Mouse (Mus musculus): ENCODE measurements around the gene Myo1c.
"Not testable (repeated sequence)": the region's sequence is repeated elsewhere in the genome, so short reads cannot be mapped to it uniquely, and the experiment has no call there.

Myo1c gene

DNA sequence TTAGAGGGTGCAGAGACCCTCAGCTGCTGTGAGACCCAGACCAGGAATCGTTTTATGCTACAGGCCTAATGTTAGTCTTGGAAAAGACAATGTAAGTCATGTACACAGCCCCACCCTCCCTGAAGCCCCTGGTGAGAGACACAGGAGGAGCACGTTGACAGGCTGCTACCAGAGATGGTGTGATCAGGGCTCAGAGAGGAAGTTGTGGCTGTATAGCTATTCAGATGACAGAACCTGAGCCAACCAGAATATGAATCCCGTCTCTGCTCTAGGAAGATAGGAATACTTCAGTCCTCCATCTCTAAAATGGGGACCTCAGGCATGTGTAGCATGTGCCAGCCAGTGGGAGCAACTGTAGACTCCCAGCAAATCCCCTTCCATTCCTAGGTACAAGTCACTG lies 18.3 kb downstream of the Myo1c start:
- no peak for DNase-seq (ENCODE audit: low spot score in 2 of 2)

DNA sequence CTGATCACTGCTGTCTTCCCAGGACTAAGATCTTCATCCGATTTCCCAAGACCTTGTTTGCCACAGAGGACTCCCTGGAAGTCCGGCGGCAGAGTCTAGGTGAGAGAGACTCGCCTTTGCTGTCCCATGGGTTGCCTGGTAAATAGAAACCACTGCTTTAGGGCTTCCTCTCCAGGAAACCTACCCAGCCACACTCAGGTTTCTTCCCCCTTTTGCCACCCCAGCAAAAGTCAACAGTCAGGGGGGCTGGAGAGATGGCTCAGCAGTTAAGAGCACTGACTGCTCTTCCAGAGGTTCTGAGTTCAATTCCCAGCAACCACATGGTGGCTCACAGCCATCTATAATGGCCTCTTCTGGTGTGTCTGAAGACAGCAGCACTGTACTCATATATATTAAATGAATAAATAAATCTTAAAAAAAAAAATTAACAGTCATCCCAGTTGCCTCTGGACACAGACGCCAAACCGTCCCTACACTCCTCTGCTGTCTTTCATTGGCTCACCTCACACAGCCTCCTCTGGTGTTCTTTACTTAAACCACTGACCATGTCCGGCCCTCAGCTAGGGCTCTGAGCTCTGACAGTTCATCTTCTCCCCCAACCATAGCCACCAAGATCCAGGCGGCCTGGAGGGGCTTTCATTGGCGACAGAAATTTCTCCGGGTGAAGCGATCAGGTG lies 19.0 kb downstream of the Myo1c start:
- no peak for DNase-seq (ENCODE audit: low spot score in 2 of 2)

DNA sequence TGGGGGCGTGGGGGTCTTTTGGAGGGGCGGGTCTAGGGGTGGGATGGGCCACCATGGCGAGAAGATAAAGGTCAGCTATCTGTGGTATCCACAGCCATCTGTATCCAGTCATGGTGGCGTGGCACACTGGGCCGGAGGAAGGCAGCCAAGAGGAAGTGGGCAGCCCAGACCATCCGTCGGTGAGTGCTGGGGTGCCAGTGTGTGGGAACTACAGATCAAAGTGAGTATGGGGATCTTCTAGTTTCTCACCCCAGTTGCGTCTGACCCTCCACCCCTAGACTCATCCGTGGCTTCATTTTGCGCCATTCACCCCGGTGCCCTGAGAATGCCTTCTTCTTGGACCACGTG lies 19.5 kb downstream of the Myo1c start:
- DNase-seq (ENCODE audit: low spot score in 2 of 2), result no peak

DNA sequence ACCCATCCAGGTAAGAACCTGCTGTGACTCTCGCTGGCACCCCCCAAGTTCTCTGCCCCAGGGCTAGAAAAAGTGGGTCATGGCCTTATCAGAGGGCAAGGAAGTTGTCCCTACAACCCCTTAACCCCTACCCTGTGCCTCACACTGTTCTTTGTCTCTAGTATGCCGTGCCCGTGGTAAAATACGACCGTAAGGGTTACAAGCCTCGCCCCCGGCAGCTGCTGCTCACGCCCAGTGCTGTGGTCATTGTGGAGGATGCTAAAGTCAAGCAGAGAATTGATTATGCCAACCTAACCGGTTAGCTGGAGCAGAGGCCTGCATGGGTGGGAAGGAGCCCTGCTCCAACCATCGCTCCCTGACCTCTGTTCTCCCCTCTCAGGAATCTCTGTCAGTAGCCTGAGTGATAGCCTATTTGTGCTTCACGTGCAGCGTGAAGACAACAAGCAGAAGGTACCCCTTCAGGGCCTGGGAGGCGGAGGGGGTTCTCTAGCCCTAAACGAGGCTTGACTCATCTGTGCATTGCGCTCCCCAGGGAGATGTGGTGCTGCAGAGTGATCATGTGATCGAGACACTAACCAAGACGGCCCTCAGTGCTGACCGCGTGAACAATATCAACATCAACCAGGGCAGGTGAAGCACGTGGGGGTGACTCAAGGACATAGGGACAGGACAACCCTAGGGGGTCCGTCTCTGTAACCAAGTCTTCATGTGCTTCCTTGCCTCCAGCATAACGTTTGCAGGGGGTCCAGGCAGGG lies 21.3 kb downstream of the Myo1c start:
- no peak for DNase-seq (ENCODE audit: low spot score in 2 of 2)

DNA sequence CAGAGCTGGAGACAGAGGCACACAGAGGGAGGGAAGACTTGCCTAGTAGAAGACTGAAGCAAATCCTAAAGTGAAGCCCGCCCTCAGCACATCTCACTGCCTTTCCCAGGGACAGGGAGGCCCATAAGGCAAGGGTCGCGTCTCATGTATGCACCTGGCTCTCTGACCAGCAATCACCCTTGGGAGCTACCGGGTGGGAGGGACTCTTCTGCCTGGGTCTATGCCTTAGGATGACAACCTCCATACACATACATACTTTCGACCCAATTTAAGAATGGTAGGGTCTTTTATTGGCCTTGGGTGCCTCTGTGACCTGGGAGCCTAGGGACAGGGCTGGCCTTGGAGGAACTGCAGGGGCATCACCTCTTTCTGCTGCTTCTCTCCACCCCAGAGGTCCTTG lies 23.1 kb downstream of the Myo1c start:
- DNase-seq (ENCODE audit: low spot score in 2 of 2), result no peak

DNA sequence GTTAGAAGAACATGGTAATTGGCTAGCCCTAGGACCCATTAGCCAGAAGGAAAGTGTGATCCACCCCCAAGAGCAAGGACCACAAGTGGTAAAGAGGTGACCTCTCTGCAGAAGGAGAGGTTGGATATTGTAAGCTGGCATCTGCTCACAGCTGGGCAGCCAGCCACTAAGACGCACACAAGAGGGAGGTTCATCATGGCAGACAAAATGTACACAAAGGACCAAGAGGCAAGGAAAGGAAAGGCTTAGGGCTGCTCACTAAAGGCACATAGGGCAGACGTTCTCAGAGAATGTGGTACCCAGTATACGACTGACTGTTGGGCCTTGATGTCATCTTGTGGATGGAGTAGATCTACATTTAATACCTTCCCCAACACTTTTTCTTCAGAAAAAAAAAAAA lies 24.6 kb downstream of the Myo1c start:
- no peak for DNase-seq (ENCODE audit: low spot score in 2 of 2)

DNA sequence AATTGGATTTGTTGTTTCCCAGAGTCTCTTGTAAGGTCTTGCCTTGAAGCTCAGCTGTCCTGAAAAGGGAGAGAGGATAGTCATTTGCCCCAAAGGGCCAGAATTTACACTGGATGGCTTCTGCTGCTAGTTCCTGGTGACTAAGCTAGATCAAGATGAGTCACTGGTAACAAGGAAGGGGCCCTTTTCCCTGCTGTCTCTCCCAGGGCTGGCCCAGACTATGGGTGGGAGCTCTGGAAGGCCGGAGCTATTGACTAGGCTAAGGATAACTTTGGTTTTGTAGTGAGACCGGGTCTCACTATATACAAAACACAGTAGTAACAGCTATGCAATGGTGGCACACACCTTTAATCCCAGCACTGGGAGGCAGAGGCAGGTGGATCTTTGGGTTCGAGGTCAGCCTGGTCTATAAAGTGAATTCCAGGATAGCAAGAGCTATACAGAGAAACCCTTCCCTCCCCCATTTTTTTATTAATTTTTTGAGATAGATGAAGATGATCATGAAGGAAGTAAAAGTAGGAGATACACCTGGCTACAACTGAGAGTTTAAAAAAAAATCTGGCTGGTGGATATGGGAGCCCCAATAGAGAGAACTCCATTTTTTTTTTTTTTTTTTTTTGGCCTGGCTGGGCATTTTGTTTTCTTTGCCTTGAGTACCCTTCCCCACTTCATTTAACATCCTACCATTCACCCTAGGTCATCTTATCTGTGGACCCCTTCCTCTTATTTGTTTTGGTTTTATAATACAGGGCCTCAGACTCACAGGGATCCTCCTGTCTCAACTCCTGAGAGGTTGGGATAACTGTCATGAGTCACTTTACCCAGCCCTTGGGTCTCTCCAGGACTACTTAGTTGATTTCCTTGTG lies 27.8 kb downstream of the Myo1c start:
- no peak for DNase-seq (ENCODE audit: low spot score in 2 of 2)

DNA sequence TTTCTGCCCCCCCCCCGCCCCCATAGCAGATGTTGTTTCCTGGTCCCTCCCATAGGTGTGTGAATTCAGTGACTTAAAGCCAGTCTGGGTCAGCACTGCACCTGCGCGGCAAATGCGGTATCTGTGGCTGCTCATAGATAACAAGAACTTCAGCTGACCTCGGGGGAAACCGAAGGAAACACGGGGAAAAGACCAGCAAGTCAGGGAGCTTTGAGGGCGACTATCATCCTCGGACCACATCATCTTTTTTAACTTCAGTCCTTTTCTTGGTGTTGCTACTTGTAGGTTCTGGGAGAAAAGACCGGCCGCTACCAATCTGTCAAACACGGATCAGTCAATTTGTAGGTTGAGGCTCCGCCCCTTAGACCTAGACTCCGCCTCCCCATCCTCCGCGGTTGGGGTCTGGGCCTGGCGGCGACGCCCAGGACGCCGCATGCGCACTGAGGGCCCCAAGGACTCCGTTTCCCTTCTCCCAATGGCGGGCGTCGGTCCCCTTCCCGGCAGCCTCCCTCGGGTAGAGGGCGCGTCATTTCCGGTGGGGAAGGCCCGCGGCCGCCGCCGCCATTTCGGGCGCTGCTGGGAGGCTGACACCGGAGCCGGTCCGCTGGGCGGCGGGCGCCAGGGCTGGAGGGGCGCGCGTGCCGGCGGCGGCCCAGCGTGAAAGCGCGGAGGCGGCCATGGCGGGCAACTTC lies 28.6 kb downstream of the Myo1c start, which contains the start of gene Crk:
Crk (plus strand) TSS at position 513 of the 692 bp plus-strand sequence.
- peak; percentile 90 to 97 for DNase-seq (ENCODE audit: low spot score in 2 of 2)

DNA sequence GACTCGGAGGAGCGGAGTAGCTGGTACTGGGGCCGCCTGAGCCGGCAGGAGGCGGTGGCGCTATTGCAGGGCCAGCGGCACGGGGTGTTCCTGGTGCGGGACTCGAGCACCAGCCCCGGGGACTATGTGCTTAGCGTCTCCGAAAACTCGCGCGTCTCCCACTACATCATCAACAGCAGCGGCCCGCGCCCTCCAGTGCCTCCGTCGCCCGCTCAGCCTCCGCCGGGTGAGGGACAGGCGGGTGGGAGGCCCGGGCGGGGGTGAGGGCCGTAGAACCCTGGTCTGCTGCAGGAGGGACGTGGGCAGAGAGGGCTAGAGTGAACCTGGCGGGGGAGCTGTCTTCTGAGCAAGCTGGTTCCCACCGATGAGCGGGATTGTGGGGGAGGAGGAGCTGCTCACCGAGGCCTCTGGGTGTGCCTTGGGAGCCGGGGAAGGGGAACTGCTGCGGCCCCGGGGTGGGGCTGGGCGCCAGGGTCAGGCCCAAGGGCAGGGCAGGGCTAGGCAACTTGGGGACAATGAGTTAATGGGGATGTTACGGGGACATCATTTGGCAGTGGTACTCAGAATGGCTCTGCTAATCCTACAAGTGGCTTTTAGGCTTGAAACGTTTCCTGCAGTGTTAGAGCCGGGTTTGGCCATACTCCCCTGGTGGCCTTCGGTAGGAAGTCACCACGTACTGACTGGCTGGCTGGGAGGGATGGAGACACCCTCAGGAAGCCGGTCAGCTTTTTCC lies 29.3 kb downstream of the Myo1c start:
- DNase-seq (ENCODE audit: low spot score in 2 of 2), result peak in 1 of 2 experiments; percentile 24

DNA sequence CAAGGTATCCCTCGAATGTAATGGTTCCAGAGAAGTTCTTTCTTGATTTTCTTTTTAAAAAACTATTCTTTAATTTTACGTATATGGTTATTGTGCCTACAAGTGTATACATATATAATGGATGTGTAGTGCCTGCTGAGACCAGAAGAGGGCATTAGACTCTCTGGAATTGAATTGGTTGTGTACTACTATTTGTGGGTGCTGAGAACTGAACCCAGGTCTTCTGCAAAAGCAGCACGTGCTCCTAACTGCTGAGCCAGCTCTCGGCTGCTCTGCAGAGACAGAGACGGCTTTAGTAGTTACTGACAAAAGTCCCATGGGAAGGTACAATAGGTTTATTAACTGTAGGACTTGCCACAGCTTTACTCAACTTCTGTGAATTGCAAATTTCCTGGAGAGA lies 34.2 kb downstream of the Myo1c start:
- DNase-seq (ENCODE audit: low spot score in 2 of 2), result no peak

DNA sequence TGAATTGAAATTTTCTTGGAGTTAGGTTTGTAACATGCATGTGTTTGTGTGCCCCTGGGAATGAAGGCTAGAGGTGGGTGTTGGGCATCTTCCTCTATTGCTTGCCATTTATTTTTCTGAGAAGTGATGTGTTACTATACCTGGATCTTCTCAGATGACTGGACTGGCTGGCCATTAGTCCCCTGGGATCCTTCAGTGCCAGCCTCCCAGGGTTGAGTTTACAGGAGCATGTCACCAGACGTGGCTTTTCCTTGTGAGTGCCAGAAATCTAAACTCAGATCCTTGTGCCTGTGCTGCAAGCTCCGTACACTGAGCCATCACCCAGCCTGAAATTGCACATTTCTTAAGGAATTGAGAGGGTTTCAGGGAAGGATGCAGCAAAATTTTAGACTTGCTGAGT lies 34.7 kb downstream of the Myo1c start:
- DNase-seq (ENCODE audit: low spot score in 2 of 2), result no peak

DNA sequence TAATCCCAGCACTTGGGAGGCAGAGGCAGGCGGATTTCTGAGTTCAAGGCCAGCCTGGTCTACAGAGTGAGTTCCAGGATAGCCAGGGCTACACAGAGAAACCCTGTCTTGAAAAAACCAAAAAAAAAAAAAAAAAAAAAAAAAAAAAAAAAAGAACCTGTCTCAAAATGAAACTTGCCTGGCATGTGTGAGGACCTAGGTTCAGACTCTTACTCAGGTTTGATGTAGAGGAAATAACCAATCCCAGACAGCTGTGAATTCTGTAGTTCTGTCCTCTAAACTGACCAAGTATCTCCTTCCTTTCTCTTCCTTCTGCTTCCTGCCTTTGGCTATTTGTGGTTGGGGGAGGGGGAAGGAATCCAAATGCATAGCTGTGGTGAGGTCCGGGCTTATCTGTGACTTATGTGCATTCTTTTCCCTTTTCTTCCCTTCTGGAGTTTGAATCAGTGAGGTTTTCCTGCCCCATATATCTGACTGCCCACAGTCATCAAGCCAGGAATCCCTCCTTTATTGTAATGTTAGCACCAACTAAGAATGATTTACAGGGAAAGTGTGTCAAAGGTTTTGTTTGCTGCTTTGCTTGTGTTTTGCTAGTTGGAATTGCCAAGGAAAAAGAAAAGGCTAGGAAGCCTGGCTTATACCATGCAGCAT lies 37.2 kb downstream of the Myo1c start:
- no peak for DNase-seq (ENCODE audit: low spot score in 2 of 2)

DNA sequence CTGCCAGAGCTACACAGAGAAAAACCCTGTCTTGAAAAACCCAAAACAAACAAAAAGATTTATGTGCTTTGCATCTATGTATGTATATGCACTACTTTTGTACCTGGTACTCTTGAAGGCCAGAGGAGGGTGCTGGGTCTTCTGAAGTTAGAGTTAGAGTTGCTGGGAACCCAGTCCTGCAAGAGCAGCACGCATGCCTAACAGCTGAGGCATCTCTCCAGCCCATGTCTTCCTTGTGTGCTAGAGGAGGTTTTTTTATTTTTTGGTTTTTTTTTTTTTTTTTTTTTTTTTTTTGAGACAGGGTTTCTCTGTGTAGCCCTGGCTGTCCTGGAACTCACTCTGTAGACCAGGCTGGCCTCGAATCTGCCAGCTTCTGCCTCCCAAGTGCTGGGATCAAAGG lies 37.8 kb downstream of the Myo1c start:
- DNase-seq (ENCODE audit: low spot score in 2 of 2), result no peak

DNA sequence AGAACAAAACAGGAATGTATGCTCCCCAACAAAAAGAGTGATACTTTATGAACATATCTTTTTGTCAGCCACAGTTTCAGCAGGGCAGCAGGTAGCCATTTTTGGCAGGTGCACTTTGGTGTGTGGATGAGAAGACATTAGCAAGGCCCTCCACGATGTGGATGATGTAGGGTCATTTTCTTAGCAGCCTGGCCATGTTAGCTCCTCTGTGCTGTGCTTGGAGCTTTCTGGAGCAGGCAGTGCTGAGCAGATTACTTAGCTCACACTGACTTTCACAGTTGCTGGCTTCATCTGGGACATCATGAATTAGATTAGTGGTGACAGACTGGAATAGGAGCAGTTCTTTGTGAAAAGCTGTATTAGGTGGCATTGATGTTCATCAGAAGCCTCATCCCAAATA lies 39.7 kb downstream of the Myo1c start:
- DNase-seq (ENCODE audit: low spot score in 2 of 2), result no peak

DNA sequence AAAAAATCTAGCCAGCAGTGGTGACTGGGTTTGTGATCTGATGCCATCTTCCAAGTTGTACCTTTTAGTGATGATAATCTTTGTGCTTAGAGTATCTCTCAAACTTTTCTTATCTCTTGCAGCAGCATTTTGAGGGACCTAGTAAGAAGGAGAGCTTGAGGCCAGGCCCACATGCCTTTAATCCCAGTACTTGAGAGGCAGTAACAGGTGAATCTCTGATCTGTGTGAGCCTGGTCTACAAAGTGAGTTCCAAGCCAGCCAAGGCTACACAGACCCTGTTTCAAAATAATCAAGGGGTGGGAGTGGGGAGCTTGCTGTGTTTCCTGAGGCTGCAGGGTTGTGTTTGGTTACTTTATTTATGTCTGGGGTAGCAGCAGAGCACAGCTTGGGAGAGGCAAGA lies 40.7 kb downstream of the Myo1c start:
- DNase-seq (ENCODE audit: low spot score in 2 of 2), result no peak

DNA sequence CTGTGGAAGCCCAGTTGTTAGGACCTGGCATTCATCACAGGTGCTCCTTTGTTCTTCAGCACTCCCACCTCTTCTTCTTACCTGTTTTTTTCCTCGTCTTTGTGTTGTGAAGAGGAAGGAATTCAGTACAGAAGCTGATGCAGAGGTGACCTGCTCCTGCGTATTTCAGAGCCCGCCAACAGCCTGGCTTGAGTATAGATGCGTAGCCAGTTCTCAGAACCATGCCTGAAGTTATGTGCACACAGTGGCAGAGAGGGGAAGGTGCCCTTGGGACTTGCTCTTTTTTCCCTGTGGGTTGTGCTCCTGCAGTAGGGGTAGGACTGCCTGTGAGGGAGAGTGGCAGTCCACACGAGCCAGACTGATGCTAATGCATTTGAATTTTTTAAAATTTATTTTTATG lies 43.3 kb downstream of the Myo1c start:
- DNase-seq (ENCODE audit: low spot score in 2 of 2), result no peak

DNA sequence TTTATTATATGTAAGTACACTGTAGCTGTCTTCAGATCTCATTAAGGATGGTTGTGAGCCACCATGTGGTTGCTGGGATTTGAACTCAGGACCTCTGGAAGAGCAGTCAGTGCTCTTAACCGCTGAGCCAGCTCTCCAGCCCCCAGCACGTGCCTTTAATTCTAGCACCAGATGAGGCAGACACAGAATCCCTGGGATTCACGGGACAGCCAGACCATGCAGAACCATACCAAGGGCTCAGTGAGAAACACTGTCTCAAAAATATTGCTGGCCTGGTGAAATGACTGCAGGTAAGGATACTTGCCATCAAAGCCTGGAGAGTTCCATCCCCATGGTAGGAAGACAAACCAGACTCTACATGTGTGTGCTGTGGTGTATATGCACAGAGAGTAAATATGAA lies 47.2 kb downstream of the Myo1c start:
- DNase-seq (ENCODE audit: low spot score in 2 of 2), result not testable (repeated sequence)

DNA sequence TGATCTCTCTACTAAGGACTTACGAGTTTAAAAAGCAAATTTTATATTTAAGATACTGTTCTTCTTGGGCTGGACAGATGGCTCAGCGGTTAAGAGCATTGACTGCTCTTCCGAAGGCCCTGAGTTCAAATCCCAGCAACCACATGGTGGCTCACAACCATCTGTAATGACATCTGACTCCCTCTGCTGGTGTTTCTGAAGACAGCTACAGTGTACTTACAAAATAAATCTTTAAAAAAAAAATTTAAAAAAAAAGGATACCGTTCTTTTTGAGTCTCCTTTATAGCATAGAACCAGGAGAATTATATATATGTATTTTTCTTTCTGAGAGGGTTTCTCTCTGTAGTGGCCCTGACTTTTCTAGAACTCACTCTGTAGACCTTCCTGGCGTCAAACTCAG lies 50.3 kb downstream of the Myo1c start:
- DNase-seq (ENCODE audit: low spot score in 2 of 2), result no peak

DNA sequence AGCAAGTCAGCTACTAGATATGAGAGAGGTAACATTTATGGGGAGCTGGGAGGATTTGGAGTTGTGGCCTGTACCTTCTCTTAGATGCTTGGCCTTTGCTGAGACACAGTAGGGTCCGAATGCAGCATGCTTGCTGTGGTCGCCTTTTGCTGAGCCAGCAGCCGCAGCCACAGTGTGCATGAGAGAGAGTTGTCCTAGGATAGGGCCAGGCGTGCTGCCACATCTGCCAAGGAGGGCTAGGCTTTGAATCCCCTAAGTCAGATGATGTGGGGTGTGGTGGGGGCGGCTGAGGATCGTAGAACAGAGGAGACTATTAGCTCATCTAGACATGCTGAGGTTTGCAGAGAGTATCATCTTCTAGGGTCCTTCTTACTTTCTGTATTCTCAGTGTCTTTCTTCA lies 52.5 kb downstream of the Myo1c start:
- DNase-seq (ENCODE audit: low spot score in 2 of 2), result no peak

DNA sequence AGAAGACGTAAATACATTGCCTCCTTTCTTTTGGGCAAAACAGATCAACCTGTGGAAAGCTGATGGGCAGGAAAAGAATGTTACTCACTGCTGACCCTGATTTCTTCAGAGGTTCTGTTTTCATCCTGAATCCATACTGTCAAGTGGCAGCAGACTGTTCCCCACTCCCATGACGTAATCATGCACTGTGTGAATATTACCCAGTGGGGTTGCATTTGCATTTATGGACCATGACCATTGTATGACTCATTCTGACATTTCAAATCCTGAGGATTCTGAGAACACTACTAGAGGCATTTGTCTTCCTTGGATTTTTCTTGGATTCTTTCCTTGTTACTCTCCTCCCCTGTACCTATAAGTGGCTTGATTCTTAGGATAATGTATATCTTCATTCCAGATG lies 53.4 kb downstream of the Myo1c start:
- no peak for DNase-seq (ENCODE audit: low spot score in 2 of 2)

DNA sequence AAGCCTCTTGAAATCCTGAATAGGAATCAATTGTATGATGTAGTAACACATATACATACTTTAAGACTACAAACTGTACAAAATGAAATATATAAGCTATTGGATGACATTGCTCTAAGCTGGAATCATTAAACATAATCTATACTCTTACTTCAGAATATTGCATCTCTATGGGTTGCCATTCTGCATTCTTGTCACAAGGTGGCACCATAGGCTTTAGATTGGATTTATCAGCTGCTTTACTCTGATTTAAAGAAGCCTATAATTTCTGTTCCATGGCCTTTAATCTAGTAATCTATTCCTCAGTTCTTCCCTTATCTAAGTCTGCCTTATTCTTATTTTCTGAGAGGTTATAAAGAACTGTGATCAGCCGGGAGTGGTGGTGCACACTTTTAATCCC lies 63.6 kb downstream of the Myo1c start:
- DNase-seq (ENCODE audit: low spot score in 2 of 2), result no peak

Data from cerebellum, postnatal 4 days (tissue).